8 mouse cellular contexts compared by ENCODE assay signal in the genomic region with DNA sequence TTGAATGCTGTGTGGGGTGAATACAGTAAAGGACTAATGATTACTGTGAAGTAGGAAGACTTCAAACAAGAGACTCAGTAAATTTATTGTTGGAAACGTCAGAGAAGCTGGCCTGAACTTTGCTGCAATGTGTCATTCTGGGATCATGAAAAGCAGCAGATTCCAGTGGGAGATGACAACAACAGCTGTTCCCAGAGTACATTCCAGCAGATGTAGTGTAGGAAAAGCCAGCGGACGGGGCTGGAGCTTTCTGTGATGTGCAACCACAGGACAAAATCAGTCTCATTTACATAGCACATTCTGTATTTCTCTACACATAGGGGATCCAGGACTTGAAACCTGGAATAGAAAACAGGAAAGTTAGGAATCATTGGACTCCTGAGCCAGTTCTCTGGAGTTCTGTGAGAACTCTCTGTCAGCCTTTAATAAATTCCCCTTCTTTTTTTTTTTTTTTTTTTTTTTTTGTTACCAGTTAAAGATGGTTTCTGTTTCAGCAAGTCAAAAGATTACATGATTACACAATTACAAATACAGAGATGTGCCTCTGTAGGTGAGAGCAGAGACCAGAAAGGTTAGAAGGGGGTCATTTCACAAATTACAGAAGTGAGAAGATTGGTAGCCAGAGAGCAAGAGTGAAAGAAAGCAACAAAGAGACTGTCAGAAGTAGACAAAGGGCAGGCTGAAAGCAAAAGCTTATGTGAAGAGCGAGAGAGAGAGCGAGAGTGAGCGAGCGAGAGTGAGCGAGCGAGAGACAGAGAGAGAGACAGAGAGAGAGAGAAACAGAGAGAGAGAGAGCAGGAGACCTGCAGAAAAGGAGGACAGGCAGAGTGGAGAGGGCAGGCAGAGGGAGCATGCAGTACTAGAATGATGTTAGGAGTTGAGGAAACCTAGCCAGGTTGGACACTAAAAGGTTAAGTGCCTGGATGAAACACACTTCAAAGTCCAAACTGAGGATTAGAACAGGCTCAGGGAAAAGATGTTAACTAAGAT.
A peak's percentile ranks its signal among the peaks of the same experiment; 100 is the strongest.
DNase-seq lines count a peak whose midpoint lies in the region; ATAC-seq and TF ChIP-seq lines count a peak whose summit lies in the region.

No protein-coding gene starts in this region.

- no peaks in the 10 kb centered on the region; a peak in 1 of 4 replicates for H3K27me3 ChIP-seq in MEL (ENCODE audit: control insufficient read depth in 1 of 2, insufficient read depth in 2 of 2, low read length in 2 of 2)
- H3K27me3 ChIP-seq in forebrain, embryonic 12.5 days = no peaks in the 10 kb centered on the region
- H3K27me3 ChIP-seq in hindbrain, embryonic 12.5 days = no peaks in the 10 kb centered on the region
- H3K27me3 ChIP-seq in liver, embryonic 12.5 days (replicated peaks) = no peaks in the 10 kb centered on the region

- TF ChIP-seq EP300 in MEL (IDR thresholded peaks at IDR 0.05; ENCODE audit: low read depth in 1 of 2, low read length in 2 of 2) = no peak

- ATAC-seq in forebrain, embryonic 12.5 days (ENCODE audit: low FRiP score) = no peak
- ATAC-seq in hindbrain, embryonic 12.5 days (ENCODE audit: low FRiP score) = no peak
- ATAC-seq in liver, embryonic 12.5 days = no peak

- H3K4me1 ChIP-seq in MEL (ENCODE audit: control insufficient read depth in 1 of 2, insufficient read depth in 2 of 2, low read length in 2 of 2) = peaks cover 0 to 14% of the 10 kb centered on the region in 2 experiments; a peak in 3 of 4 replicates
- peaks cover 5% of the 10 kb centered on the region; the same call in 1 of the 2 replicates for H3K4me1 ChIP-seq in forebrain, embryonic 12.5 days
- H3K4me1 ChIP-seq in hindbrain, embryonic 12.5 days = peaks cover 6% of the 10 kb centered on the region
- peaks cover 23% of the 10 kb centered on the region for H3K4me1 ChIP-seq in liver, embryonic 12.5 days

- no peak overlapping the region for H3K4me3 ChIP-seq in MEL (ENCODE audit: control insufficient read depth in 1 of 2, insufficient read depth in 1 of 2, low read depth in 2 of 2, low read length in 2 of 2)
- H3K4me3 ChIP-seq in forebrain, embryonic 12.5 days (replicated peaks) = no peak overlapping the region
- H3K4me3 ChIP-seq in hindbrain, embryonic 12.5 days = no peak overlapping the region
- H3K4me3 ChIP-seq in liver, embryonic 12.5 days = no peak overlapping the region

- no peak overlapping the region for H3K9ac ChIP-seq in MEL (ENCODE audit: control insufficient read depth, low read depth, low read length, poor library complexity, severe bottlenecking)
- 0 out of 2 replicates have a peak overlapping the region, but pooled peaks have one; percentile 17 for H3K9ac ChIP-seq in forebrain, embryonic 12.5 days
- no peak overlapping the region for H3K9ac ChIP-seq in hindbrain, embryonic 12.5 days
- no peak overlapping the region for H3K9ac ChIP-seq in liver, embryonic 12.5 days

- H3K79me2 ChIP-seq in MEL (ENCODE audit: control insufficient read depth, insufficient read depth, low read length, poor library complexity) = no peaks in the 10 kb centered on the region

- H3K36me3 ChIP-seq in MEL (ENCODE audit: control insufficient read depth in 1 of 2, insufficient read depth in 2 of 2, low read length in 2 of 2) = peaks cover 0 to 16% of the 10 kb centered on the region in 2 experiments; a peak in 2 of 4 replicates
- H3K36me3 ChIP-seq in forebrain, embryonic 12.5 days (replicated peaks) = no peaks in the 10 kb centered on the region
- no peaks in the 10 kb centered on the region for H3K36me3 ChIP-seq in hindbrain, embryonic 12.5 days
- no peaks in the 10 kb centered on the region for H3K36me3 ChIP-seq in liver, embryonic 12.5 days

- no peak for TF ChIP-seq CTCF in MEL (IDR thresholded peaks at IDR 0.05 in 2 of 3, conservative IDR thresholded peaks at IDR 0.05 in 1 of 3; ENCODE audit: control insufficient read depth in 1 of 3, insufficient read depth in 1 of 3, low read depth in 2 of 3, low read length in 3 of 3, poor library complexity in 1 of 3, severe bottlenecking in 1 of 3)

- TF ChIP-seq POLR2A in MEL (IDR thresholded peaks at IDR 0.05; ENCODE audit: control insufficient read depth in 1 of 2, insufficient read depth in 1 of 2, low read depth in 1 of 2, low read length in 2 of 2, poor library complexity in 1 of 2) = no peak

- WGBS in forebrain, embryonic 12.5 days = 21% methylated on average over 9 of the region's 9 CpGs
- 39% methylated on average over 9 of the region's 9 CpGs for WGBS in hindbrain, embryonic 12.5 days
- 70% methylated on average over 9 of the region's 9 CpGs for WGBS in liver, embryonic 12.5 days (ENCODE audit: insufficient replicate concordance)

- no peak for DNase-seq in MEL (ENCODE audit: low read depth, low spot score)
- DNase-seq in lung, postnatal 10 days = peak; percentile 38
- peak; percentile 22 for DNase-seq in yolk sac, embryonic 10.5 days (ENCODE audit: low spot score)
- DNase-seq in c-Kit-positive CD71-positive TER-119-positive erythroid progenitor cells, embryonic 14.5 days (ENCODE audit: low spot score) = no peak
- no peak for DNase-seq in right cerebral cortex, adult 2 months (ENCODE audit: low spot score in 2 of 2)

- H3K9me3 ChIP-seq in MEL (replicated peaks; ENCODE audit: insufficient read depth, low read length) = no peaks in the 10 kb centered on the region
- H3K9me3 ChIP-seq in forebrain, embryonic 12.5 days = no peaks in the 10 kb centered on the region
- H3K9me3 ChIP-seq in hindbrain, embryonic 12.5 days (replicated peaks) = no peaks in the 10 kb centered on the region
- H3K9me3 ChIP-seq in liver, embryonic 12.5 days (replicated peaks) = no peaks in the 10 kb centered on the region

- TF ChIP-seq RAD21 in MEL (IDR thresholded peaks at IDR 0.05; ENCODE audit: low read depth, low read length) = no peak

- H3K27ac ChIP-seq in MEL (ENCODE audit: control insufficient read depth, low read depth, low read length) = no peak overlapping the region
- no peak overlapping the region for H3K27ac ChIP-seq in forebrain, embryonic 12.5 days
- no peak overlapping the region for H3K27ac ChIP-seq in hindbrain, embryonic 12.5 days
- no peak overlapping the region for H3K27ac ChIP-seq in liver, embryonic 12.5 days

- peak overlapping the region; percentile 31; the same call in 1 of the 2 replicates for H3K4me2 ChIP-seq in forebrain, embryonic 12.5 days
- H3K4me2 ChIP-seq in hindbrain, embryonic 12.5 days (replicated peaks) = peak overlapping the region; percentile 34; the same call in 1 of the 2 replicates
- no peak overlapping the region for H3K4me2 ChIP-seq in liver, embryonic 12.5 days

TF ChIP-seq in MEL, 35 proteins besides CTCF, POLR2A, EP300 and RAD21:
- TF ChIP-seq ZNF384 (IDR thresholded peaks at IDR 0.05; ENCODE audit: low read depth, low read length) (0 out of 2 replicates have a peak, but pooled peaks have one; percentile 32), POLR2AphosphoS5 (IDR thresholded peaks at IDR 0.05; ENCODE audit: borderline replicate concordance, low read depth, low read length) (no peak)
TF ChIP-seq in MEL: peak in this region for 1.

Comparison
In these comparisons a context has a peak if more than half of its experiments do, and no peak if none do; other contexts are left out.
1. DNase-seq: peak in lung, postnatal 10 days (single experiment) and yolk sac, embryonic 10.5 days (single experiment); none in MEL (single experiment), c-Kit-positive CD71-positive TER-119-positive erythroid progenitor cells, embryonic 14.5 days (single experiment) and right cerebral cortex, adult 2 months (0 of 2).